In the genomic region with DNA sequence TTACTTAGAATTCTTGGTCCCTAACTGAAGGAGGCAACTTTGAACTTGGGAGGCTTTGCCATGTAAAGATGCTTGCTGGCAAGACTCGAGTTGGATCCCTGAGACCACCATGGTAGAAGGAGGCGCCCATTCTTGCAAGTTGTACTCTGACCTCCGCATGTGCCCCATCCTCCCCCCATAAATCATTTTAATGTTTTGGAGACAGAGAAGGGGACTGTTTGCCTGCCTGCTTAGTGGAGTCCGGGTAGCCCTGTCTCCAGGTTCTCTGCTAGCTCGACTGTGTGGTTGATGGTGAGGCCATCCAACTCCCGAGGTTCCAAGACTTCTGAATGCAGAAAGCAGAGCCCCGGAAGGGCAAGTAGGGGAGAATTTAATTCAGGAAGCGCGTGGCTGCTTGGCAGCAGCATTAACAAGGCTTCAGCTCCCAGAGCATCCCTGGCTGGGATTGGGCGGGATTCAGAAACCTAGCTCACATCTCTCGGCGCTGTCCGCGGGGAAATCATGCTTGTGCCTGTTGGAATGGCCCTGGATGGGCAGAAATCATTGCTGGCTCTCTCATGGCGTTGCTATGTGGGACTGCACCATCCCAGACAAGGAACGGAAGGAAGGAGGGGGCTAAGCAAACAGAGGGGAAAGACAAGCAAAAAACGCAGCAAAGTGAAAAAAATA, we compare ENCODE assay signal across 9 mouse cellular contexts.
DNase-seq lines count a peak whose midpoint lies in the region; ATAC-seq and TF ChIP-seq lines count a peak whose summit lies in the region.
"Had no signal": no experiment of that assay in that cellular context is flagged by ENCODE, and none has a peak within 500 bp of the region (broad histone marks: within the 10 kb centered on the region; RNA-seq: fewer than 3 reads in every experiment).

No protein-coding gene starts in this region.

- 48% methylated on average over 17 of the region's 17 CpGs for WGBS in embryonic facial prominence, embryonic 14.5 days
- WGBS in intestine, embryonic 15.5 days, result 20% methylated on average over 17 of the region's 17 CpGs
- WGBS in midbrain, postnatal 0 days, result 45% methylated on average over 17 of the region's 17 CpGs

- 0 out of 2 replicates have a peak overlapping the region, but pooled peaks have one; percentile 2 for H3K9ac ChIP-seq in embryonic facial prominence, embryonic 14.5 days (ENCODE audit: low read depth, low read length)
- no peak overlapping the region for H3K9ac ChIP-seq in intestine, embryonic 15.5 days
- no peak overlapping the region for H3K9ac ChIP-seq in midbrain, postnatal 0 days (replicated peaks; ENCODE audit: low read length, poor library complexity, severe bottlenecking)

- no peak for ATAC-seq in embryonic facial prominence, embryonic 14.5 days (ENCODE audit: low read depth)
- no peak for ATAC-seq in intestine, embryonic 15.5 days
- ATAC-seq in midbrain, postnatal 0 days (ENCODE audit: low FRiP score), result no peak

- no peaks in the 10 kb centered on the region for H3K27me3 ChIP-seq in embryonic facial prominence, embryonic 14.5 days (replicated peaks; ENCODE audit: control insufficient read depth, insufficient read depth, low read length)
- no peaks in the 10 kb centered on the region for H3K27me3 ChIP-seq in intestine, embryonic 15.5 days (replicated peaks)
- H3K27me3 ChIP-seq in midbrain, postnatal 0 days (ENCODE audit: insufficient read depth, low read length), result no peaks in the 10 kb centered on the region
- H3K27me3 ChIP-seq: megakaryocyte, embryonic 14.5 days had no signal

- no peak overlapping the region for H3K4me3 ChIP-seq in embryonic facial prominence, embryonic 14.5 days (ENCODE audit: low read depth, low read length)
- no peak overlapping the region for H3K4me3 ChIP-seq in intestine, embryonic 15.5 days (replicated peaks)
- H3K4me3 ChIP-seq in midbrain, postnatal 0 days (ENCODE audit: low read depth, low read length), result no peak overlapping the region
- H3K4me3 ChIP-seq: megakaryocyte, embryonic 14.5 days had no signal

- H3K36me3 ChIP-seq in embryonic facial prominence, embryonic 14.5 days (ENCODE audit: control insufficient read depth, insufficient read depth, low read length), result no peaks in the 10 kb centered on the region
- H3K36me3 ChIP-seq in intestine, embryonic 15.5 days, result no peaks in the 10 kb centered on the region
- no peaks in the 10 kb centered on the region for H3K36me3 ChIP-seq in midbrain, postnatal 0 days (ENCODE audit: insufficient read depth, low read length)

- no peaks in the 10 kb centered on the region for H3K9me3 ChIP-seq in embryonic facial prominence, embryonic 14.5 days (ENCODE audit: control insufficient read depth, low read length)
- no peaks in the 10 kb centered on the region for H3K9me3 ChIP-seq in intestine, embryonic 15.5 days
- H3K9me3 ChIP-seq in midbrain, postnatal 0 days (ENCODE audit: low read length), result no peaks in the 10 kb centered on the region

- H3K4me1 ChIP-seq in embryonic facial prominence, embryonic 14.5 days (ENCODE audit: control insufficient read depth, insufficient read depth, low read length), result peaks cover 6% of the 10 kb centered on the region
- 0 out of 2 replicates have a peak, but pooled peaks cover 5% of the 10 kb centered on the region for H3K4me1 ChIP-seq in intestine, embryonic 15.5 days (replicated peaks)
- peaks cover 5% of the 10 kb centered on the region; the same call in 1 of the 2 replicates for H3K4me1 ChIP-seq in midbrain, postnatal 0 days (ENCODE audit: insufficient read depth, low read length)
- H3K4me1 ChIP-seq: megakaryocyte, embryonic 14.5 days had no signal

- peak; percentile 6 to 17 for DNase-seq in heart, postnatal 10 days
- DNase-seq in heart, adult 9 months (ENCODE audit: low spot score in 2 of 2), result no peak
- DNase-seq in embryonic facial prominence, embryonic 14.5 days (ENCODE audit: low spot score), result peak; percentile 43
- DNase-seq in midbrain, postnatal 0 days (ENCODE audit: low spot score), result peak; percentile 54
- no peak for DNase-seq in layer of hippocampus, adult 18-20 months (ENCODE audit: low spot score in 2 of 2)
- DNase-seq in urinary bladder, postnatal 10 days (ENCODE audit: low spot score), result no peak
- DNase-seq: cerebellum, adult 9-10 months had no signal

- intact Hi-C loops in heart, postnatal 10 days (cut with DNase I), result no loop called here

- H3K27ac ChIP-seq in embryonic facial prominence, embryonic 14.5 days (replicated peaks; ENCODE audit: low read depth, low read length), result no peak overlapping the region
- H3K27ac ChIP-seq in intestine, embryonic 15.5 days, result no peak overlapping the region
- no peak overlapping the region for H3K27ac ChIP-seq in midbrain, postnatal 0 days (ENCODE audit: low read depth, low read length)

- H3K4me2 ChIP-seq in embryonic facial prominence, embryonic 14.5 days (ENCODE audit: low read depth, low read length), result peak overlapping the region; percentile 15
- peak overlapping the region; percentile 48 for H3K4me2 ChIP-seq in intestine, embryonic 15.5 days (replicated peaks)
- H3K4me2 ChIP-seq in midbrain, postnatal 0 days (ENCODE audit: low read depth, low read length, poor library complexity, severe bottlenecking), result peak overlapping the region; percentile 28

- no peak for TF ChIP-seq CTCF in midbrain, postnatal 0 days (IDR thresholded peaks at IDR 0.05)

Comparison
In these comparisons a context has a peak if more than half of its experiments do, and no peak if none do; other contexts are left out.
1. DNase-seq: peak in heart, postnatal 10 days (2 of 2), embryonic facial prominence, embryonic 14.5 days (single experiment) and midbrain, postnatal 0 days (single experiment); none in heart, adult 9 months (0 of 2), layer of hippocampus, adult 18-20 months (0 of 2) and urinary bladder, postnatal 10 days (single experiment).
2. Peak in every context shown above with its lines, with median percentiles within 50 percentile points of each other: H3K4me2 ChIP-seq.